Mouse (Mus musculus) ES-E14 (cell line): ENCODE measurements around the gene Blnk. TPM values are rescaled to one million over a fixed set of nuclear protein-coding genes. Genes with fewer than 3 reads are reported as not detected.

Source experiments
- DNase-seq: peaks from one replicate; pipeline ENCODE4 v3.0.0-alpha.2; 2013; ENCODE audit warnings: low read depth, low spot score
- H3K27ac ChIP-seq: 2 replicates; pipeline ENCODE4 v1.5.1; 2012; ENCODE audit warnings: low read depth, mild to moderate bottlenecking, low read length, moderate library complexity, mixed read lengths; ENCODE audit not compliant: poor library complexity, insufficient read depth, severe bottlenecking
- H3K36me3 ChIP-seq: 2 replicates; pipeline ENCODE4 v1.6.1; 2012; ENCODE audit warnings: mild to moderate bottlenecking, low read length, moderate library complexity, mixed read lengths; ENCODE audit not compliant: control insufficient read depth, poor library complexity, insufficient read depth, severe bottlenecking
- H3K4me1 ChIP-seq, 2 experiments: fragments of 150-350 bp in 1 of 2; sonication (generic) in 1 of 2; 2 replicates each; pipeline ENCODE4 v1.6.1; 2012; ENCODE audit warnings: low read length in 2 of 2, mild to moderate bottlenecking in 1 of 2, mixed read lengths in 1 of 2; ENCODE audit not compliant: control insufficient read depth in 2 of 2, insufficient read depth in 2 of 2, poor library complexity in 1 of 2
- H3K4me3 ChIP-seq, 2 experiments: fragments of 150-350 bp in 1 of 2; sonication (generic) in 1 of 2; 2 replicates each; pipeline ENCODE4 v1.5.1; 2012; ENCODE audit warnings: low read length in 2 of 2, low read depth in 1 of 2, mild to moderate bottlenecking in 1 of 2, mixed read lengths in 1 of 2; ENCODE audit not compliant: insufficient read depth in 1 of 2, poor library complexity in 1 of 2, severe bottlenecking in 1 of 2
- H3K9ac ChIP-seq: 2 replicates; pipeline ENCODE4 v1.6.1; 2012; ENCODE audit warnings: low read depth, mild to moderate bottlenecking, low read length, mixed read lengths; ENCODE audit not compliant: poor library complexity, insufficient read depth, severe bottlenecking
- H3K9me3 ChIP-seq: fragments of 150-350 bp; sonication (generic); 2 replicates; pipeline ENCODE4 v1.6.1; 2012; ENCODE audit warnings: low read depth, mild to moderate bottlenecking, low read length; ENCODE audit not compliant: control insufficient read depth, insufficient read depth
- CHD2 ChIP-seq: IDR thresholded peaks from 2 replicates; pipeline ENCODE4 v1.6.1; 2014; ENCODE audit warnings: mild to moderate bottlenecking, low read depth, low read length, inconsistent platforms
- HCFC1 ChIP-seq: IDR thresholded peaks from 2 replicates; pipeline ENCODE4 v1.6.1; 2012; ENCODE audit warnings: low read length, inconsistent platforms, borderline replicate concordance; ENCODE audit not compliant: insufficient read depth
- MAFK ChIP-seq: IDR thresholded peaks from 2 replicates; pipeline ENCODE4 v1.6.1; 2014; ENCODE audit warnings: mild to moderate bottlenecking, low read depth, low read length, inconsistent platforms; ENCODE audit not compliant: insufficient read depth
- ZC3H11A ChIP-seq: IDR thresholded peaks from 2 replicates; pipeline ENCODE4 v1.6.1; 2012; ENCODE audit warnings: low read depth, mild to moderate bottlenecking, inconsistent platforms, low read length, borderline replicate concordance
- ZNF384 ChIP-seq: IDR thresholded peaks from 2 replicates; pipeline ENCODE4 v1.6.1; 2012; ENCODE audit warnings: low read depth, low read length, inconsistent platforms
- in situ Hi-C, 2 experiments: fragments of 600-800 bp; cut with MboI; formaldehyde crosslinking; loops; one replicate each; pipeline ENCODE4 v1.15.1; 2025; ENCODE audit warnings: low sequenced_read_pairs in 2 of 2, inconsistent platforms in 1 of 2; ENCODE audit not compliant: unreplicated experiment in 2 of 2
- total RNA-seq: library from RNA; depleted of rRNA; stranded (reverse); fragments of 300-350 nt; gene quantifications from 2 replicates; pipeline ENCODE4 v1.2.3, GENCODE M21; 2012; rRNA removed

The Blnk gene
- total RNA-seq, 1 experiment, result 1.7 TPM

- TF ChIP-seq HCFC1 (no peak), MAFK (no peak), ZNF384 (no peak), CHD2 (no peak), ZC3H11A (no peak)
- in situ Hi-C loops, result no loop called here
- no peaks in the 10 kb centered on the region for H3K9me3 ChIP-seq
- H3K4me3 ChIP-seq, result no peak overlapping the region
- no peak for DNase-seq
- no peak overlapping the region for H3K9ac ChIP-seq
- H3K36me3 ChIP-seq, result no peaks in the 10 kb centered on the region
- H3K27ac ChIP-seq, result no peak overlapping the region
- no peaks in the 10 kb centered on the region for H3K4me1 ChIP-seq
Observed at GRCm38 (mm10) chr19:40888887-40889286, 105.4 kb downstream of the Blnk start.

GRCm38 (mm10) chr19:40881700-40882099 is 112.6 kb downstream of the Blnk start:
- Histone ChIP-seq H3K4me3 (no peak overlapping the region), H3K4me1 (no peaks in the 10 kb centered on the region), H3K36me3 (no peaks in the 10 kb centered on the region), H3K9ac (no peak overlapping the region), H3K27ac (no peak overlapping the region), H3K9me3 (no peaks in the 10 kb centered on the region)
- TF ChIP-seq ZNF384 (no peak), CHD2 (no peak), MAFK (no peak), HCFC1 (no peak), ZC3H11A (no peak)
- in situ Hi-C loops, result no loop called here
- no peak for DNase-seq

Other genes with a start within 250 kb of the Blnk start
- gene Cc2d2b, start 245.8 kb downstream of the Blnk start, total RNA-seq, result 0.40 and 1.0 TPM in 2 replicates
- gene Ccnj, start 163.3 kb downstream of the Blnk start, total RNA-seq, result 5.9 and 6.7 TPM in 2 replicates
- gene Zfp518a, start 99.8 kb downstream of the Blnk start, total RNA-seq, result 25.8 and 32.9 TPM in 2 replicates
- gene Dntt, start 34.7 kb upstream of the Blnk start, total RNA-seq, result not detected in 2 replicates
- not detected in 2 replicates for gene Opalin, start 82.6 kb upstream of the Blnk start, total RNA-seq
- gene Tll2, start 212.3 kb upstream of the Blnk start, total RNA-seq, result 0.09 TPM in 1 of 2 replicates, not detected in the other